Mouse (Mus musculus) CH12.LX (cell line): Measurements from ENCODE around the gene Panx3. TPM values are rescaled to one million over a fixed set of nuclear protein-coding genes. Genes with fewer than 3 reads are reported as not detected.

Source experiments
- DNase-seq: peaks from one replicate; pipeline ENCODE4 v3.0.0-alpha.2; 2013; ENCODE audit errors: extremely low read depth
- H3K27ac ChIP-seq: 2 replicates; pipeline ENCODE4 v1.5.1; 2012; ENCODE audit warnings: low read depth, mild to moderate bottlenecking, control low read depth, moderate library complexity; ENCODE audit not compliant: insufficient read depth
- H3K27me3 ChIP-seq: replicated peaks from 2 replicates; pipeline ENCODE3; 2012; ENCODE audit warnings: inconsistent platforms
- H3K36me3 ChIP-seq, 2 experiments: replicated peaks in 1 of 2; 2 replicates each; pipeline versions ENCODE3 to v1.6.1; 2012; ENCODE audit warnings: inconsistent platforms in 1 of 2, low read length in 1 of 2, mild to moderate bottlenecking in 1 of 2, mixed read lengths in 1 of 2, moderate library complexity in 1 of 2; ENCODE audit not compliant: control insufficient read depth in 1 of 2, insufficient read depth in 1 of 2
- H3K4me1 ChIP-seq, 2 experiments: 2 replicates each; pipeline ENCODE4 v1.6.1; 2012; ENCODE audit warnings: inconsistent platforms in 1 of 2, moderate library complexity in 1 of 2; ENCODE audit not compliant: insufficient read depth in 2 of 2, control insufficient read depth in 1 of 2
- H3K4me2 ChIP-seq: 2 replicates; pipeline ENCODE4 v1.6.1; 2012; ENCODE audit warnings: low read depth, mild to moderate bottlenecking, control low read depth; ENCODE audit not compliant: poor library complexity, insufficient read depth, severe bottlenecking
- H3K4me3 ChIP-seq, 3 experiments: fragments of 150-350 bp in 1 of 3; sonication (generic) in 1 of 3; replicated peaks in 1 of 3; 2 replicates each; pipeline versions ENCODE3 to v1.5.1; 2011 to 2012; ENCODE audit warnings: low read depth in 2 of 3, low read length in 2 of 3, mild to moderate bottlenecking in 2 of 3, moderate library complexity in 2 of 3, control low read depth in 1 of 3, improper control_type of control experiment in 1 of 3, inconsistent platforms in 1 of 3, mixed read lengths in 1 of 3; ENCODE audit not compliant: poor library complexity in 1 of 3
- H3K79me2 ChIP-seq: replicated peaks from 2 replicates; pipeline ENCODE4 v1.6.1; 2012; ENCODE audit warnings: mild to moderate bottlenecking, moderate library complexity; ENCODE audit not compliant: control insufficient read depth, poor library complexity, insufficient read depth, severe bottlenecking; ENCODE audit errors: extremely low read depth
- H3K9ac ChIP-seq: 2 replicates; pipeline ENCODE4 v1.6.1; 2012; ENCODE audit warnings: low read depth, mild to moderate bottlenecking, control low read depth, moderate library complexity; ENCODE audit not compliant: insufficient read depth
- H3K9me3 ChIP-seq: replicated peaks from 2 replicates; pipeline ENCODE3; 2012; ENCODE audit warnings: low read length, inconsistent platforms, mixed read lengths
- BHLHE40 ChIP-seq: IDR thresholded peaks from 2 replicates; pipeline ENCODE4 v1.6.1; 2011; ENCODE audit warnings: mild to moderate bottlenecking, low read depth, low read length, improper control_type of control experiment
- CHD1 ChIP-seq: IDR thresholded peaks from 2 replicates; pipeline ENCODE4 v1.6.1; 2012; ENCODE audit warnings: low read depth, low read length, improper control_type of control experiment, inconsistent platforms
- CHD2 ChIP-seq: IDR thresholded peaks from 2 replicates; pipeline ENCODE4 v1.6.1; 2011; ENCODE audit warnings: low read length, improper control_type of control experiment
- EP300 ChIP-seq: IDR thresholded peaks from 2 replicates; pipeline ENCODE4 v1.6.1; 2011; ENCODE audit warnings: low read length, improper control_type of control experiment
- ETS1 ChIP-seq: conservative IDR thresholded peaks from 2 replicates; pipeline ENCODE4 v1.6.1; 2012; ENCODE audit warnings: low read depth, mild to moderate bottlenecking, inconsistent platforms, low read length, improper control_type of control experiment, moderate library complexity
- HCFC1 ChIP-seq: IDR thresholded peaks from 2 replicates; pipeline ENCODE4 v1.6.1; 2012; ENCODE audit warnings: low read depth, mild to moderate bottlenecking, inconsistent platforms, low read length, improper control_type of control experiment
- JUND ChIP-seq: conservative IDR thresholded peaks from 2 replicates; pipeline ENCODE4 v1.6.1; 2011; ENCODE audit warnings: low read depth, low read length, improper control_type of control experiment
- KAT2A ChIP-seq: IDR thresholded peaks from 2 replicates; pipeline ENCODE4 v1.6.1; 2012; ENCODE audit warnings: low read length, improper control_type of control experiment, inconsistent platforms; ENCODE audit not compliant: insufficient replicate concordance
- MAZ ChIP-seq: IDR thresholded peaks from 2 replicates; pipeline ENCODE4 v1.6.1; 2012; ENCODE audit warnings: low read depth, mild to moderate bottlenecking, inconsistent platforms, low read length, improper control_type of control experiment, moderate library complexity
- MYC ChIP-seq: IDR thresholded peaks from 2 replicates; pipeline ENCODE4 v1.6.1; 2011; ENCODE audit warnings: low read depth, mild to moderate bottlenecking, improper control_type of control experiment, low read length
- NRF1 ChIP-seq: IDR thresholded peaks from 2 replicates; pipeline ENCODE4 v1.6.1; 2014; ENCODE audit warnings: low read depth, mild to moderate bottlenecking, inconsistent platforms, low read length, improper control_type of control experiment, moderate library complexity
- PAX5 ChIP-seq: IDR thresholded peaks from 2 replicates; pipeline ENCODE4 v1.6.1; 2012; ENCODE audit warnings: low read length, inconsistent platforms, mixed read lengths
- POLR2A ChIP-seq: IDR thresholded peaks from 2 replicates; pipeline ENCODE4 v1.6.1; 2011; ENCODE audit warnings: low read depth, mild to moderate bottlenecking, improper control_type of control experiment, low read length
- POLR2AphosphoS2 ChIP-seq: IDR thresholded peaks from 2 replicates; pipeline ENCODE4 v1.6.1; 2011; ENCODE audit warnings: low read depth, low read length, improper control_type of control experiment
- RAD21 ChIP-seq: IDR thresholded peaks from 2 replicates; pipeline ENCODE4 v1.6.1; 2011; ENCODE audit warnings: low read depth, mild to moderate bottlenecking, low read length, improper control_type of control experiment, moderate library complexity
- RCOR1 ChIP-seq: conservative IDR thresholded peaks from 2 replicates; pipeline ENCODE4 v1.6.1; 2012; ENCODE audit warnings: low read depth, mild to moderate bottlenecking, inconsistent platforms, low read length, improper control_type of control experiment
- SIN3A ChIP-seq: IDR thresholded peaks from 2 replicates; pipeline ENCODE4 v1.6.1; 2012; ENCODE audit warnings: low read length, improper control_type of control experiment, inconsistent platforms
- TBP ChIP-seq: conservative IDR thresholded peaks from 2 replicates; pipeline ENCODE4 v1.6.1; 2011; ENCODE audit warnings: low read depth, low read length, improper control_type of control experiment
- TCF12 ChIP-seq: IDR thresholded peaks from 2 replicates; pipeline ENCODE4 v1.6.1; 2014; ENCODE audit warnings: low read depth, mild to moderate bottlenecking, inconsistent platforms, low read length, improper control_type of control experiment
- USF1 ChIP-seq: IDR thresholded peaks from 2 replicates; pipeline ENCODE4 v1.6.1; 2014; ENCODE audit warnings: low read depth, mild to moderate bottlenecking, inconsistent platforms, low read length, improper control_type of control experiment
- USF2 ChIP-seq: conservative IDR thresholded peaks from 2 replicates; pipeline ENCODE4 v1.6.1; 2011; ENCODE audit warnings: low read depth, low read length, improper control_type of control experiment
- ZC3H11A ChIP-seq: IDR thresholded peaks from 2 replicates; pipeline ENCODE4 v1.6.1; 2012; ENCODE audit warnings: low read depth, mild to moderate bottlenecking, inconsistent platforms, low read length, improper control_type of control experiment
- ZKSCAN1 ChIP-seq: IDR thresholded peaks from 2 replicates; pipeline ENCODE4 v1.6.1; 2012; ENCODE audit warnings: low read depth, inconsistent platforms, low read length, improper control_type of control experiment, borderline replicate concordance
- ZNF384 ChIP-seq: IDR thresholded peaks from 2 replicates; pipeline ENCODE4 v1.6.1; 2012; ENCODE audit warnings: low read depth, low read length, improper control_type of control experiment, inconsistent platforms
- dilution Hi-C: fragments of 300-500 bp; cut with MboI; formaldehyde crosslinking; loops from 2 replicates; pipeline ENCODE4 v1.14.3; 2020; ENCODE audit warnings: low sequenced_read_pairs; ENCODE audit not compliant: extremely low pct_unique_long_range_greater_than_20kb, extremely low pct_ligation_motif_present
- in situ Hi-C: fragments of 300-500 bp; cut with MboI; formaldehyde crosslinking; loops from 3 replicates; pipeline ENCODE4 v1.14.3; 2019; ENCODE audit warnings: low sequenced_read_pairs, low pct_ligation_motif_present, low pct_unique_long_range_greater_than_20kb, mixed read lengths
- polyA plus RNA-seq: library from polyadenylated mRNA; unstranded; fragments of >175 nt; gene quantifications from 2 replicates; pipeline ENCODE4 v1.2.1, GENCODE M21; 2012; ENCODE audit warnings: low read depth; ENCODE audit not compliant: insufficient read length
- total RNA-seq, 2 experiments: library from RNA; depleted of rRNA; stranded (reverse); fragments of 300-350 nt in 1 of 2; fragments of >200 nt in 1 of 2; gene quantifications; 2 replicates each; pipeline ENCODE4 v1.2.3; 2012 to 2014

The Panx3 gene
- total and polyA plus RNA-seq, 3 experiments = not detected

DNA sequence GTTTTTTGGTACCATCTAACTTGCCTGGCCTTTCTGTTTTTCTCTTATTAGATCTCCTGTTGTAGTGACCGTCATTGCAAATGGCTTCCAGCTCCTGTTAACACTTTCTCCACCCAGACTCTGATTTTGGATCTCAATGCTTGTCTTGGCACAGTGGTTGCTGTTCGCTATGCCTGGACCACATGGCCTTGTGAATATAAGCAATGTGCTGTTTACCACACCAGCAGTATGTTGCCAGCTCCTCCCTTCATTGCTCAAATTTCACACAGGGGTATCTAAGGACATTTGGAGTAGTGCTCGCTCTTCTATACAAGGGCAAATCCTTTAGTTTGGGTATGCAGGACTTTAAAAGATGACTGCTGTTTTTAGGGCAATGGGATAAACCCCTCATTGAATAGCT, 22.8 kb downstream of the Panx3 start:
- no peaks in the 10 kb centered on the region for H3K27me3 ChIP-seq
- H3K36me3 ChIP-seq = peaks cover 34 to 68% of the 10 kb centered on the region in 2 experiments
- no peak overlapping the region for H3K9ac ChIP-seq
- H3K4me3 ChIP-seq = no peak overlapping the region
- H3K79me2 ChIP-seq = no peaks in the 10 kb centered on the region
- TF ChIP-seq RCOR1 = no peak
- TF ChIP-seq CHD1 = no peak
- TF ChIP-seq CHD2 = no peak
- TF ChIP-seq MAZ = no peak
- TF ChIP-seq TBP = no peak
- no peak for TF ChIP-seq KAT2A
- TF ChIP-seq POLR2AphosphoS2 = no peak
- no peak for TF ChIP-seq ZC3H11A
- TF ChIP-seq HCFC1 = no peak
- TF ChIP-seq POLR2A = no peak
- no peak for TF ChIP-seq RAD21
- no peak for TF ChIP-seq ETS1
- TF ChIP-seq BHLHE40 = no peak
- TF ChIP-seq TCF12 = no peak
- no peak for TF ChIP-seq MYC
- TF ChIP-seq JUND = no peak
- TF ChIP-seq EP300 = no peak
- TF ChIP-seq ZKSCAN1 = no peak
- no peak for TF ChIP-seq NRF1
- no peak for TF ChIP-seq USF2
- in situ Hi-C loops = no loop called here
- no peak overlapping the region for H3K27ac ChIP-seq
- dilution Hi-C loops = no loop called here
- no peaks in the 10 kb centered on the region for H3K9me3 ChIP-seq
- no peaks in the 10 kb centered on the region for H3K4me1 ChIP-seq
- no peak overlapping the region for H3K4me2 ChIP-seq
- DNase-seq = no peak

DNA sequence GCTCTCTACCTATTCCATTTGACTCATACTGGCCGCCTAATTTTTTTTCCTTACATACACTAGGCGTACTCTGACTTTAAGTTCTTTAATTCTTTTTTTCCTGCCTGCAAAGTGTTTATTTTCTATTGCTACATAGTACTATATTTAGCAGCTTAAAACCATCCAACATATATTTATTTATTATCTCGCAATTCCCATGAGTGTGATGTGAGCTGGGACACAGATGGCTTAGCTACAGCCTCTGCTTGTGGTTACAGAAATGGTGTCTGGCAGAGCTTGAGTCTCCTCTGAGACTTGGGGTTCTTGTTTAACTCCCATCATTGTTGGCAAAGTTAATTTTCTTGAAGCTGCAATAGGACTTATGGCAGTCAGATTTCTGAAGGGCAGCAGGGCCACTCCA, 30.3 kb downstream of the Panx3 start:
- in situ Hi-C loops = no loop called here
- peaks cover 0 to 17% of the 10 kb centered on the region in 2 experiments for H3K36me3 ChIP-seq

More for the DNA sequence above, 30.3 kb downstream of the Panx3 start:
- Histone ChIP-seq H3K4me3 (no peak overlapping the region), H3K4me1 (peaks cover 0 to 30% of the 10 kb centered on the region in 2 experiments; a peak in 3 of 4 replicates), H3K4me2 (no peak overlapping the region), H3K27ac (no peak overlapping the region), H3K79me2 (no peaks in the 10 kb centered on the region), H3K27me3 (no peaks in the 10 kb centered on the region), H3K9ac (no peak overlapping the region), H3K9me3 (no peaks in the 10 kb centered on the region)
- dilution Hi-C loops = no loop called here
- no peak for TF ChIP-seq USF1
- TF ChIP-seq SIN3A = no peak
- TF ChIP-seq POLR2A = no peak
- TF ChIP-seq ZNF384 = no peak
- no peak for TF ChIP-seq PAX5
- TF ChIP-seq JUND = no peak
- no peak for DNase-seq
